Mouse (Mus musculus): ENCODE data around the gene Pold2.

GRCm38 (mm10) chr11:5877921-5878526 lies at the start of gene Pold2:
- TF ChIP-seq POLR2A (IDR thresholded peaks at IDR 0.05; ENCODE audit: insufficient read depth, low read length) (peak; percentile 97), CTCF (IDR thresholded peaks at IDR 0.05; ENCODE audit: low read depth, low read length) (no peak)

All from ES-Bruce4 (cell line).